Mouse (Mus musculus) liver, postnatal 0 days (tissue): ENCODE measurements around the gene Ypel3. TPM values are rescaled to one million over a fixed set of nuclear protein-coding genes. Genes with fewer than 3 reads are reported as not detected.

Experiments
- ATAC-seq: fragments of 200-750 bp; cut with Nextera tagmentation; 2 replicates; pipeline ENCODE4 v1.8.0; 2017; ENCODE audit warnings: mild to moderate bottlenecking, moderate library complexity
- DNase-seq: peaks from one replicate; pipeline ENCODE4 v3.0.0-alpha.2; 2016
- H3K27ac ChIP-seq: fragments of 300-500 bp; sonication (generic); 2 replicates; pipeline ENCODE4 v1.5.1; 2014; ENCODE audit warnings: antibody characterized with exemption, moderate library complexity, mild to moderate bottlenecking, low read depth
- H3K27me3 ChIP-seq: fragments of 300-500 bp; sonication (generic); 2 replicates; pipeline ENCODE4 v1.6.1; 2014; ENCODE audit warnings: low read length, control low read depth, mixed read lengths; ENCODE audit not compliant: insufficient read depth
- H3K36me3 ChIP-seq: fragments of 300-500 bp; sonication (generic); replicated peaks from 2 replicates; pipeline ENCODE4 v1.6.1; 2014; ENCODE audit warnings: mild to moderate bottlenecking, control low read depth, low read length, moderate library complexity, mixed read lengths; ENCODE audit not compliant: insufficient read depth
- H3K4me1 ChIP-seq: fragments of 300-500 bp; sonication (generic); 2 replicates; pipeline ENCODE4 v1.6.1; 2014; ENCODE audit warnings: antibody characterized with exemption, mild to moderate bottlenecking, control low read depth; ENCODE audit not compliant: insufficient read depth
- H3K4me2 ChIP-seq: fragments of 300-500 bp; sonication (generic); 2 replicates; pipeline ENCODE4 v1.6.1; 2014; ENCODE audit warnings: low read depth, mild to moderate bottlenecking, low read length, moderate library complexity, mixed read lengths
- H3K4me3 ChIP-seq: fragments of 300-500 bp; sonication (generic); 2 replicates; pipeline ENCODE4 v1.5.1; 2014; ENCODE audit warnings: low read depth, low read length
- H3K9ac ChIP-seq: fragments of 300-500 bp; sonication (generic); replicated peaks from 2 replicates; pipeline ENCODE4 v1.6.1; 2014; ENCODE audit warnings: mild to moderate bottlenecking, moderate library complexity
- H3K9me3 ChIP-seq: fragments of 300-500 bp; sonication (generic); 2 replicates; pipeline ENCODE4 v1.6.1; 2016; ENCODE audit warnings: mild to moderate bottlenecking, control low read depth, low read length, mixed read lengths
- CTCF ChIP-seq: sonication (generic); IDR thresholded peaks from 2 replicates; pipeline ENCODE4 v1.5.1; 2016; ENCODE audit warnings: antibody characterized with exemption, low read depth
- EP300 ChIP-seq: IDR thresholded peaks from 2 replicates; pipeline ENCODE4 v1.6.1; 2016; ENCODE audit warnings: antibody characterized with exemption, low read depth, mild to moderate bottlenecking
- WGBS: fragments of 180-500 bp; shearing (Covaris S2); extraction: QIAGEN DNeasy Blood & Tissue Kit; methylation state at CpG from one replicate; pipeline ENCODE4 v1.1.7; 2014; ENCODE audit not compliant: insufficient replicate concordance; 5-methylcytosine and 5-hydroxymethylcytosine counted together
- polyA plus RNA-seq: library from polyadenylated mRNA; unstranded; fragments of >200 nt; fragmentation: Nextera tagmentation; extraction: Ambion mirVana; gene quantifications from 2 replicates; pipeline ENCODE4 v1.2.1, GENCODE M21; 2015

The Ypel3 gene
- polyA plus RNA-seq, 1 experiment from 2014 or later = 65.0 TPM

DNA sequence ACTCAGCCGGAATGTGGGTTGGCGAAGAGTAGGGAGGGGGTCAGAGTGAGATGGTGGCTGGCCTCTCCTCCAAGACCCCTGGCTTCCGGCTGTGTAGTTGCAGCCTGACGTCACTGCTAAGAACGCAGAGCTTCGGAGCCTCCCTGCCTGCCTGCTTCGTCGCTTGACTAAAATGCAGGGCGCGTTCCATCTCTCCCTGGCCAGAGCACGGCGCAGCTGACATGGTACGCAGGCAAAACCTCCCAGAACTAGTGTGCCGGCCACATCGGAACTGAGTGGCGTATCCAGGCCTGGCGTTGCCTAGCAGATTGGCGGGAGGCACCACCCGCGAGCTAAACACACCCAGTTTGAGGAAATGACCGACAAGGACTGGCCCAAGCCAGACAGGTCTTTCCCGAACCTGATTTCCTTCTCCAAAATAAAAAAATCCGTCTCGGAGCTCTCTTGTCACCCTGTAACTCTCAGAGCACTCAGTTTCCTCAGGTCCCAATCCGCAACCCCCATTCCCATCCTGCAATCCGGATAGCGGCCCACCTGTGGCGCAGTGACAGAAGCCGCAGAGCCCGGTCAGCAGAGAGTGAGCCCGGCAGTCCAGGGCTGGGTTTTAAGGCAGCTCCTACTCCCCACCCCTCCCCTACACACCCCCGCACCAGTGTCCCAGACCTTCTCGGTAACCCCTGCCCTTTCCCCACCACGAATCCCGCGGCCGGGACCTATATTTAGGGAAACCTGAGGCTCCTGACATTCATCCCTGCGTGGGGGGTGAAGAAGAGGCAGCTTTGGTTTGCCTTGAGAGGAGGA is 22.9 kb downstream of the Ypel3 start:
- peak overlapping the region; percentile 97 for H3K27ac ChIP-seq
- H3K27me3 ChIP-seq = no peaks in the 10 kb centered on the region
- peaks cover 30% of the 10 kb centered on the region for H3K4me1 ChIP-seq
- WGBS = 5% methylated on average over 37 of the region's 38 CpGs
- peaks cover 27% of the 10 kb centered on the region for H3K36me3 ChIP-seq
- no peaks in the 10 kb centered on the region for H3K9me3 ChIP-seq
- peak overlapping the region; percentile 72 for H3K9ac ChIP-seq
- TF ChIP-seq EP300 = no peak
- peak; percentile 34; the same call in 1 of the 2 replicates for TF ChIP-seq CTCF
- no peak for DNase-seq
- peak; percentile 77 for ATAC-seq
- H3K4me2 ChIP-seq = peak overlapping the region; percentile 90
- peak overlapping the region; percentile 87 for H3K4me3 ChIP-seq

DNA sequence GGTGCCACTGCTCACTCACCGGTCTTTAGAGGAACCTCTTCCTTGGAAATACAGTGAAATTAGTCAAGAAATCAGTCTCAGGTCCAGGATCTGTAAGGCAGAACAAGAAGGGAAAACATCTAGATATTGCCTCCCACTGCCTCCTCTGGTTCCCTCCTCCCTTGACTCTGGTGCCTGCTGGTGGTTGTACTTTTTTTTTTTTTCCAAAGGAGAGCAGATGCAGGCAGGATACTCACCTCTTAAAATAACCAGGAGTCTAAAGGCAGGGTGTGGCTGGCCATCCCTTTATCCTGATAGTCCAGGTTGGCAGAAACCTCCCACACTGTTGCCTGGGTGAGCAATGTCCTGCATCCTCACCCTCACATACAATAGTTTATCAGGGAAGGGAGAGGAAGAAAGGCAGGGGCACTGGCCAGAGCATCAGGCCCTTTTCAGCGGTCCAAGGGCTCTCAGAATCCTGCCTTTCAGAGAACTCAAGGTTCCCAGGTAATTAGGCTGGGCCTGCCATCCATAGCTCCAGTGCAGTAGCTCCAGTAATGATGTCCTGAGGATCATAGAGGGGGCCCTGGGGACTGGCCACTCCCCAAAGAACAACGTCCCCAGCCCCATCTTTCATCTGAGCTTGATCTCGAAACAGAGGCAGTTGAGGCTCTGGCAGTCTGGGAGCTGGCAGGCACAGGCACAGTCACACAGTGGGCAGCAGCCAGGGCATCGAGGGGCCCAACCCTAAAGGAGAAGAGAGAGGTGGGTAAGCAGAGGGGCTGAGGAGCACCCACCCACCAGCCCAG is 23.7 kb downstream of the Ypel3 start:
- Histone ChIP-seq H3K27ac (peak overlapping the region; percentile 97), H3K4me2 (peak overlapping the region; percentile 90), H3K27me3 (no peaks in the 10 kb centered on the region), H3K36me3 (peaks cover 19% of the 10 kb centered on the region), H3K9me3 (no peaks in the 10 kb centered on the region), H3K9ac (peak overlapping the region; percentile 72), H3K4me1 (peaks cover 30% of the 10 kb centered on the region), H3K4me3 (peak overlapping the region; percentile 87)
- ATAC-seq (no peak), DNase-seq (no peak)
- no peak for TF ChIP-seq CTCF
- no peak for TF ChIP-seq EP300
- WGBS = 77% methylated on average over 5 of the region's 5 CpGs

DNA sequence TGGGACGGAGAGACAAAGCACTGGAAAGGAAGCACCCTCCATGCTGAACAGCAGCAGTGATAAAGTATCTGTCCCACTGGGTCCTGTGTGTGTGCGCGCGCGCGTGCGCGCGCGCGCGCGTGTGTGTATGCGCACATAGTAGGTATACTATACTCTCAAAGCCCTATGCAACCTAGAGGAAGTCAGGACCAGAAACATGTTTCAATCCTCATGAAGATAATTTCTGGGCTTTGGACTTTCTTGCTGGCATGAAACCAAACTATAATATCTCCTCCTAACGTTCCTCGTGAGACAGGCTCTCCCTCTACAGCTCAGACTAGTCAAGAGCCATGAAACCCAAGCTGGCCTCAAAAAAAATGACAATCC is 24.3 kb downstream of the Ypel3 start:
- H3K27me3 ChIP-seq = no peaks in the 10 kb centered on the region
- TF ChIP-seq EP300 (no peak), CTCF (no peak)
- peaks cover 30% of the 10 kb centered on the region for H3K4me1 ChIP-seq
- H3K9ac ChIP-seq = no peak overlapping the region
- WGBS = 95% methylated on average over 16 of the region's 16 CpGs
- H3K9me3 ChIP-seq = no peaks in the 10 kb centered on the region
- no peak overlapping the region for H3K4me3 ChIP-seq
- H3K4me2 ChIP-seq = no peak overlapping the region
- no peak for DNase-seq
- H3K27ac ChIP-seq = no peak overlapping the region
- ATAC-seq = no peak
- H3K36me3 ChIP-seq = peaks cover 13% of the 10 kb centered on the region

DNA sequence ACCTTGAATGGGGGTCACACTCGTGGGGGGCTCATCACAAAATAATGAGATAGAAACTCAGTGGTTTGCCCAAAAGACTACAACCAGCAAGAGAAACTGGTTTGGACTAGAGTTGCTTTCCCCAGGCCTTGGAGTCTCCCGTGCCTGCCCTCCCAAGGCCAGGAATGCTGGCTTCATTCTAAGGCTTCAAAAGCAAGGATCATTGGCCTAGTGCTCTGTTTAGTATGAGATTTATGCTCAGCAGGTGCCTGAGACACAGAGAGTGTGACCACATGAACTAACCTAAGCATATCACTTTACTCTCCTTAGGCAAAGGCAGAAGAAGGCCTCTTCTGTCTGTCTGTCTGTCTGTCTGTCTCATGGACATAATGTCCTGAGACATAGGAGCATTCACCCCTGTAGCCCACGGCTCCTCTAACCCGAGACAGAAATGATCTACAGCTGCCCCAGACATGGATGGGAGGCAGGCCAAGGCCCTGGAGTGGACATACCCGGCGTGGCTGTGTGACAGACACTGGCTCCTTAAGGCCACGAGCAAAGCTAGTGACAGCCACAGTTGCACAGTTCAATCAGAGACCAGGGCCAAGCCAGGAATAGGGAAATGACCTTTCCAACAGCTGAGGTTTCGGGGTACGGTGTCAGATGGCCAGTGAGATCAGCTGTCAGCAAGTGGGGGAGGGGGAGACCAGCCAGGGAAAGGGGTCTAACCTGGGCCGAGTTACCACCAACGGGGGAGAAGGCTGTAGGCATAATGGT is 25.6 kb downstream of the Ypel3 start:
- Histone ChIP-seq H3K9ac (no peak overlapping the region), H3K27me3 (no peaks in the 10 kb centered on the region), H3K4me1 (peaks cover 23% of the 10 kb centered on the region), H3K4me3 (no peak overlapping the region), H3K36me3 (peaks cover under 1% of the 10 kb centered on the region; the same call in 1 of the 2 replicates), H3K4me2 (no peak overlapping the region), H3K9me3 (no peaks in the 10 kb centered on the region), H3K27ac (no peak overlapping the region)
- 74% methylated on average over 11 of the region's 11 CpGs for WGBS
- ATAC-seq (no peak), DNase-seq (no peak)
- TF ChIP-seq EP300 (no peak), CTCF (no peak)

DNA sequence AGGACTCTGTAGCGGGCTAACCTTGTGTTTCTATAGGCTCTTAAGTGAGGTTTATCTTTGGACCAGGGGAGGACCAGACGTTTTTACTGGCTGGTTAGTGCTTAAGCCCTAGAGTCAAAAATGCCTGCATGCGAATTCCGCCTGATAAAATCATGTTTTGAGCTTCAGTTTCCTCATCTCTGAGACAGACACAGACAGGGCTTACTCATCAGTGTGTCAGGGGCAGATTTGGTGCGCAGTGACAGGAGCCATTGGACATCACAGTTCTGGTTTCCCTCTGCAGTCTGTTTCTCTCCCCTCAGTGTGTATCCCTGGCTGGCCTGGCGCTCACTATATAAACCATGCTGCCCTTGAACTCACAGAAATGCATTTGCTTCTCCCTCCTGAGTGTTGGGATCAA is 26.4 kb downstream of the Ypel3 start:
- Histone ChIP-seq H3K36me3 (no peaks in the 10 kb centered on the region), H3K9ac (no peak overlapping the region), H3K4me3 (no peak overlapping the region), H3K27ac (no peak overlapping the region), H3K9me3 (no peaks in the 10 kb centered on the region), H3K4me2 (no peak overlapping the region), H3K4me1 (peaks cover 20% of the 10 kb centered on the region), H3K27me3 (no peaks in the 10 kb centered on the region)
- ATAC-seq (no peak), DNase-seq (no peak)
- 63% methylated on average over 6 of the region's 6 CpGs for WGBS
- TF ChIP-seq CTCF (no peak), EP300 (no peak)

DNA sequence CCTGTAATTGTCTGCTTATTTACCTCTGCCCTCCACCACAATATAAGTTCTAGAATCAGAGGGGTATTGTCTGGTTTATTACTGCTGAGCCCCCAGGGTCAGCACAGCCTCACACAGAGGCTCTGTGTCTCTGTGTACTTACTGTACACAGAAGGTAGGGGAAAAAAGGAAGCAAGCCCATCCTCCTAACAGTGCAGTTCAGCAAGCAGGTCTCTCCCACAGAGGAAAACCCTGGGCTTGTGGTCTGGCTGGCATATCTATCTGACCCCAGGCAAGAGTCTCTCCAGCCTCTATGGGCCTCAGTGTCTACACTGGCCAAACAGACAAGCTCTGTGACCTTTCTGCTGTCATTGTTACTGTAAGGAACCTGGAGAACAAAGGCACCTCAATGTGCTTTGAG is 27.0 kb downstream of the Ypel3 start:
- Histone ChIP-seq H3K9me3 (no peaks in the 10 kb centered on the region), H3K36me3 (no peaks in the 10 kb centered on the region), H3K27me3 (no peaks in the 10 kb centered on the region), H3K4me2 (no peak overlapping the region), H3K4me1 (peaks cover 25% of the 10 kb centered on the region), H3K9ac (no peak overlapping the region), H3K27ac (no peak overlapping the region), H3K4me3 (no peak overlapping the region)
- TF ChIP-seq EP300 (no peak), CTCF (no peak)
- ATAC-seq (no peak), DNase-seq (no peak)
